Mouse (Mus musculus): Measurements from ENCODE around the gene Stx8.

DNA sequence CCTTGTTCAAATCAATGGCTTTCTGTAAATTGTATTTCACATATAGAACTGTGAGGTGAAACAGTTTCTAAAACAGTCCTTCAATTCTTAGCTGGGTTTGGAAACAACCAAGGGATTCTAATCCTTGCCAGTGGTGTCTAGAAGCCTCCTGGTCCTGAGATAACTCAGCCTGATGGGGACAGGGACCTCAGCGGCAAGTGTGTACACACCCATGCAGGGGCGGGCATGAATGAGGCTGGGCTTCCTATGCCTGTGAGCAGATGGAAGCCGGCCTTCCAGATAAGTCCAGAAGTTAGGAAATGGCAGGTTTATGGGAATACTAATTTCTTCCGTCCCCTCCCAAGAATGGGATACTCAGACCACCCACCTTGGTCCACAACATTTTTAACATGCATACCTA is 63.1 kb downstream of the Stx8 start:
- TF ChIP-seq CTCF (IDR thresholded peaks at IDR 0.05; ENCODE audit: control insufficient read depth, insufficient read depth, insufficient read length) (no peak), MYOD1 (IDR thresholded peaks at IDR 0.05; ENCODE audit: control insufficient read depth, insufficient read length, low read depth) (no peak), MYOG (IDR thresholded peaks at IDR 0.05; ENCODE audit: control insufficient read depth, extremely low read depth, insufficient read length) (no peak), USF1 (IDR thresholded peaks at IDR 0.05; ENCODE audit: low read depth) (no peak), CEBPB (IDR thresholded peaks at IDR 0.05; ENCODE audit: low read depth) (no peak), MAX (IDR thresholded peaks at IDR 0.05) (no peak)
